Mouse (Mus musculus) liver, embryonic 15.5 days (tissue): ENCODE data around the gene Atp5j. TPM values are rescaled to one million over a fixed set of nuclear protein-coding genes. Genes with fewer than 3 reads are reported as not detected.

Experiments used
- ATAC-seq: fragments of 200-750 bp; cut with Nextera tagmentation; 2 replicates; pipeline ENCODE4 v1.8.0; 2017; ENCODE audit warnings: moderate number of reproducible peaks, mild to moderate bottlenecking, moderate library complexity; ENCODE audit not compliant: insufficient read depth
- H3K27ac ChIP-seq: fragments of 300-500 bp; sonication (generic); replicated peaks from 2 replicates; pipeline ENCODE4 v1.5.1; 2015; ENCODE audit warnings: mild to moderate bottlenecking, inconsistent platforms
- H3K27me3 ChIP-seq: fragments of 300-500 bp; sonication (generic); 2 replicates; pipeline ENCODE4 v1.6.1; 2015; ENCODE audit warnings: mild to moderate bottlenecking, inconsistent platforms
- H3K36me3 ChIP-seq: fragments of 300-500 bp; sonication (generic); replicated peaks from 2 replicates; pipeline ENCODE4 v1.6.1; 2015; ENCODE audit warnings: moderate library complexity, mild to moderate bottlenecking, inconsistent platforms
- H3K4me1 ChIP-seq: fragments of 300-500 bp; sonication (generic); replicated peaks from 2 replicates; pipeline ENCODE4 v1.6.1; 2015; ENCODE audit warnings: inconsistent platforms
- H3K4me2 ChIP-seq: fragments of 300-500 bp; sonication (generic); 2 replicates; pipeline ENCODE4 v1.6.1; 2015; ENCODE audit warnings: moderate library complexity, mild to moderate bottlenecking, inconsistent platforms
- H3K4me3 ChIP-seq: fragments of 300-500 bp; sonication (generic); replicated peaks from 2 replicates; pipeline ENCODE4 v1.5.1; 2015; ENCODE audit warnings: mild to moderate bottlenecking, inconsistent platforms
- H3K9ac ChIP-seq: fragments of 300-500 bp; sonication (generic); 2 replicates; pipeline ENCODE4 v1.6.1; 2015; ENCODE audit warnings: moderate library complexity, mild to moderate bottlenecking, inconsistent platforms
- H3K9me3 ChIP-seq: fragments of 300-500 bp; sonication (generic); replicated peaks from 2 replicates; pipeline ENCODE4 v1.6.1; 2016; ENCODE audit warnings: inconsistent platforms
- WGBS: fragments of 180-500 bp; shearing (Covaris S2); methylation state at CpG from one replicate; pipeline ENCODE4 v1.1.7; 2015; ENCODE audit warnings: mixed read lengths; ENCODE audit not compliant: insufficient replicate concordance; 5-methylcytosine and 5-hydroxymethylcytosine counted together
- polyA plus RNA-seq: library from polyadenylated mRNA; unstranded; fragments of >200 nt; fragmentation: Nextera tagmentation; extraction: Ambion mirVana; gene quantifications from 2 replicates; pipeline ENCODE4 v1.2.1, GENCODE M21; 2015

Atp5j gene
- polyA plus RNA-seq, 1 experiment from 2014 or later, result 514 TPM

GRCm38 (mm10) chr16:84778861-84779630, 56.4 kb downstream of the Atp5j start:
- H3K36me3 ChIP-seq, result no peaks in the 10 kb centered on the region
- H3K4me2 ChIP-seq, result no peak overlapping the region
- H3K9me3 ChIP-seq, result no peaks in the 10 kb centered on the region
- H3K27ac ChIP-seq, result no peak overlapping the region
- peaks cover 26% of the 10 kb centered on the region for H3K27me3 ChIP-seq
- WGBS, result 61% methylated on average over 6 of the region's 6 CpGs
- H3K9ac ChIP-seq, result no peak overlapping the region
- H3K4me1 ChIP-seq, result no peaks in the 10 kb centered on the region
- no peak for ATAC-seq
- H3K4me3 ChIP-seq, result no peak overlapping the region

- H3K4me3 ChIP-seq, result no peak overlapping the region
- no peaks in the 10 kb centered on the region for H3K4me1 ChIP-seq
- H3K27ac ChIP-seq, result no peak overlapping the region
- no peak for ATAC-seq
- H3K36me3 ChIP-seq, result no peaks in the 10 kb centered on the region
- WGBS, result 64% methylated on average over 6 of the region's 6 CpGs
- H3K4me2 ChIP-seq, result no peak overlapping the region
- no peak overlapping the region for H3K9ac ChIP-seq
- peaks cover 32% of the 10 kb centered on the region for H3K27me3 ChIP-seq
- H3K9me3 ChIP-seq, result no peaks in the 10 kb centered on the region
Observed at GRCm38 (mm10) chr16:84778431-84778830, 57.0 kb downstream of the Atp5j start.

Other genes starting within 250 kb of the Atp5j start
- gene Mrpl39, start 99.9 kb downstream of the Atp5j start, polyA plus RNA-seq, result 22.4 and 24.6 TPM in 2 replicates
- gene Jam2, start 61.5 kb downstream of the Atp5j start, polyA plus RNA-seq, result 2.0 and 2.3 TPM in 2 replicates
- 15.2 and 15.7 TPM in 2 replicates for gene Gabpa, start 700 bp downstream of the Atp5j start, polyA plus RNA-seq